Mouse (Mus musculus) neural tube, embryonic 13.5 days (tissue): ENCODE data around the gene Nbeal2. TPM values are rescaled to one million over a fixed set of nuclear protein-coding genes. Genes with fewer than 3 reads are reported as not detected.

Experiments used
- ATAC-seq: fragments of 200-750 bp; cut with Nextera tagmentation; 2 replicates; pipeline ENCODE4 v1.8.0; 2017; ENCODE audit warnings: low read depth, mild to moderate bottlenecking, moderate TSS enrichment, moderate library complexity
- H3K27ac ChIP-seq: fragments of 300-500 bp; sonication (generic); replicated peaks from 2 replicates; pipeline ENCODE4 v1.5.1; 2015; ENCODE audit warnings: moderate library complexity, mild to moderate bottlenecking, inconsistent platforms
- H3K27me3 ChIP-seq: fragments of 300-500 bp; sonication (generic); 2 replicates; pipeline ENCODE4 v1.6.1; 2015; ENCODE audit warnings: mild to moderate bottlenecking, inconsistent platforms
- H3K36me3 ChIP-seq: fragments of 300-500 bp; sonication (generic); 2 replicates; pipeline ENCODE4 v1.6.1; 2015; ENCODE audit warnings: mild to moderate bottlenecking, inconsistent platforms
- H3K4me1 ChIP-seq: fragments of 300-500 bp; sonication (generic); replicated peaks from 2 replicates; pipeline ENCODE4 v1.6.1; 2015; ENCODE audit warnings: inconsistent platforms
- H3K4me2 ChIP-seq: fragments of 300-500 bp; sonication (generic); 2 replicates; pipeline ENCODE4 v1.6.1; 2015; ENCODE audit warnings: inconsistent platforms, mild to moderate bottlenecking, moderate library complexity
- H3K4me3 ChIP-seq: fragments of 300-500 bp; sonication (generic); 2 replicates; pipeline ENCODE4 v1.5.1; 2015; ENCODE audit warnings: mild to moderate bottlenecking, inconsistent platforms
- H3K9ac ChIP-seq: fragments of 300-500 bp; sonication (generic); 2 replicates; pipeline ENCODE4 v1.6.1; 2015; ENCODE audit warnings: moderate library complexity, mild to moderate bottlenecking, inconsistent platforms
- H3K9me3 ChIP-seq: fragments of 300-500 bp; sonication (generic); 2 replicates; pipeline ENCODE4 v1.6.1; 2016; ENCODE audit warnings: inconsistent platforms
- WGBS: fragments of 180-500 bp; shearing (Covaris S2); methylation state at CpG from one replicate; pipeline ENCODE4 v1.1.7; 2015; 5-methylcytosine and 5-hydroxymethylcytosine counted together
- polyA plus RNA-seq: library from polyadenylated mRNA; unstranded; fragments of >200 nt; fragmentation: Nextera tagmentation; extraction: Ambion mirVana; gene quantifications from 2 replicates; pipeline ENCODE4 v1.2.1, GENCODE M21; 2015

The Nbeal2 gene
- polyA plus RNA-seq, 1 experiment from 2014 or later: 2.2 TPM

- H3K4me1 ChIP-seq: peaks cover 23% of the 10 kb centered on the region
- no peak overlapping the region for H3K4me3 ChIP-seq
- no peak overlapping the region for H3K9ac ChIP-seq
- H3K27ac ChIP-seq: 0 out of 2 replicates have a peak overlapping the region, but pooled peaks have one; percentile 40
- H3K4me2 ChIP-seq: no peak overlapping the region
- H3K36me3 ChIP-seq: no peaks in the 10 kb centered on the region
- 63% methylated on average over 7 of the region's 7 CpGs for WGBS
- no peaks in the 10 kb centered on the region for H3K27me3 ChIP-seq
- ATAC-seq: peak; percentile 63; the same call in 1 of the 2 replicates
- H3K9me3 ChIP-seq: no peaks in the 10 kb centered on the region
These were observed 18.6 kb upstream of the Nbeal2 start for GRCm38 (mm10) chr9:110672462-110673106.

- no peak overlapping the region for H3K9ac ChIP-seq
- H3K4me1 ChIP-seq: peaks cover 43% of the 10 kb centered on the region
- no peak overlapping the region for H3K4me2 ChIP-seq
- H3K9me3 ChIP-seq: no peaks in the 10 kb centered on the region
- H3K4me3 ChIP-seq: no peak overlapping the region
- WGBS: 91% methylated on average over 5 of the region's 5 CpGs
- no peaks in the 10 kb centered on the region for H3K27me3 ChIP-seq
- no peak overlapping the region for H3K27ac ChIP-seq
- H3K36me3 ChIP-seq: no peaks in the 10 kb centered on the region
- ATAC-seq: no peak
These were observed 15.8 kb upstream of the Nbeal2 start for GRCm38 (mm10) chr9:110669785-110670184.

GRCm38 (mm10) chr9:110668601-110669293, 14.8 kb upstream of the Nbeal2 start:
- no peak overlapping the region for H3K4me3 ChIP-seq
- H3K4me1 ChIP-seq: peaks cover 52% of the 10 kb centered on the region
- 93% methylated on average over 6 of the region's 6 CpGs for WGBS
- no peaks in the 10 kb centered on the region for H3K27me3 ChIP-seq
- no peak for ATAC-seq
- no peak overlapping the region for H3K9ac ChIP-seq
- no peaks in the 10 kb centered on the region for H3K9me3 ChIP-seq
- no peaks in the 10 kb centered on the region for H3K36me3 ChIP-seq
- H3K27ac ChIP-seq: no peak overlapping the region
- no peak overlapping the region for H3K4me2 ChIP-seq

GRCm38 (mm10) chr9:110667219-110667836, 13.4 kb upstream of the Nbeal2 start:
- H3K4me3 ChIP-seq: no peak overlapping the region
- H3K36me3 ChIP-seq: no peaks in the 10 kb centered on the region
- H3K9me3 ChIP-seq: no peaks in the 10 kb centered on the region
- WGBS: 59% methylated on average over 4 of the region's 4 CpGs
- no peak for ATAC-seq
- no peak overlapping the region for H3K4me2 ChIP-seq
- H3K4me1 ChIP-seq: peaks cover 41% of the 10 kb centered on the region
- H3K27me3 ChIP-seq: no peaks in the 10 kb centered on the region
- no peak overlapping the region for H3K27ac ChIP-seq
- no peak overlapping the region for H3K9ac ChIP-seq

GRCm38 (mm10) chr9:110666374-110666773, 12.4 kb upstream of the Nbeal2 start:
- 20% methylated on average over 8 of the region's 8 CpGs for WGBS
- no peak overlapping the region for H3K9ac ChIP-seq
- no peak for ATAC-seq

GRCm38 (mm10) chr9:110665912-110666311, 12.0 kb upstream of the Nbeal2 start:
- Histone ChIP-seq H3K9me3 (no peaks in the 10 kb centered on the region), H3K4me2 (no peak overlapping the region), H3K27ac (peak overlapping the region; percentile 28; the same call in 1 of the 2 replicates), H3K4me3 (no peak overlapping the region), H3K27me3 (no peaks in the 10 kb centered on the region), H3K9ac (no peak overlapping the region), H3K4me1 (peaks cover 40% of the 10 kb centered on the region), H3K36me3 (no peaks in the 10 kb centered on the region)
- ATAC-seq: no peak
- 12% methylated on average over 4 of the region's 4 CpGs for WGBS

More at GRCm38 (mm10) chr9:110666374-110666773, 12.4 kb upstream of the Nbeal2 start:
- peaks cover 40% of the 10 kb centered on the region for H3K4me1 ChIP-seq
- peak overlapping the region; percentile 28; the same call in 1 of the 2 replicates for H3K27ac ChIP-seq
- H3K9me3 ChIP-seq: no peaks in the 10 kb centered on the region
- H3K4me3 ChIP-seq: no peak overlapping the region
- no peaks in the 10 kb centered on the region for H3K36me3 ChIP-seq
- H3K4me2 ChIP-seq: no peak overlapping the region
- H3K27me3 ChIP-seq: no peaks in the 10 kb centered on the region

GRCm38 (mm10) chr9:110662844-110663243, 8.9 kb upstream of the Nbeal2 start:
- no peaks in the 10 kb centered on the region for H3K9me3 ChIP-seq
- no peak overlapping the region for H3K9ac ChIP-seq
- no peaks in the 10 kb centered on the region for H3K36me3 ChIP-seq
- no peak for ATAC-seq
- peaks cover 45% of the 10 kb centered on the region for H3K4me1 ChIP-seq
- no peak overlapping the region for H3K4me2 ChIP-seq
- no peak overlapping the region for H3K4me3 ChIP-seq
- no peaks in the 10 kb centered on the region for H3K27me3 ChIP-seq
- WGBS: 94% methylated on average over 1 of the region's 1 CpGs
- H3K27ac ChIP-seq: no peak overlapping the region

- H3K4me2 ChIP-seq: no peak overlapping the region
- no peak overlapping the region for H3K9ac ChIP-seq
- H3K9me3 ChIP-seq: no peaks in the 10 kb centered on the region
- no peak for ATAC-seq
- H3K27ac ChIP-seq: no peak overlapping the region
- H3K27me3 ChIP-seq: no peaks in the 10 kb centered on the region
- peaks cover 38% of the 10 kb centered on the region for H3K4me1 ChIP-seq
- 82% methylated on average over 7 of the region's 7 CpGs for WGBS
- no peaks in the 10 kb centered on the region for H3K36me3 ChIP-seq
- H3K4me3 ChIP-seq: no peak overlapping the region
These were observed 7.1 kb upstream of the Nbeal2 start for GRCm38 (mm10) chr9:110660856-110661612.

GRCm38 (mm10) chr9:110660208-110660607, 6.2 kb upstream of the Nbeal2 start:
- Histone ChIP-seq H3K27ac (no peak overlapping the region), H3K4me3 (no peak overlapping the region), H3K4me2 (no peak overlapping the region), H3K36me3 (no peaks in the 10 kb centered on the region), H3K9me3 (no peaks in the 10 kb centered on the region), H3K4me1 (peaks cover 38% of the 10 kb centered on the region), H3K9ac (no peak overlapping the region), H3K27me3 (no peaks in the 10 kb centered on the region)
- WGBS: 82% methylated on average over 2 of the region's 2 CpGs
- no peak for ATAC-seq

GRCm38 (mm10) chr9:110659521-110659920, 5.6 kb upstream of the Nbeal2 start:
- WGBS: 95% methylated on average over 12 of the region's 12 CpGs
- no peak for ATAC-seq

GRCm38 (mm10) chr9:110657474-110658078, 3.6 kb upstream of the Nbeal2 start:
- H3K4me3 ChIP-seq: peak overlapping the region; percentile 69
- WGBS: 81% methylated on average over 13 of the region's 13 CpGs
- H3K27ac ChIP-seq: no peak overlapping the region
- H3K27me3 ChIP-seq: peaks cover 11% of the 10 kb centered on the region
- H3K9me3 ChIP-seq: no peaks in the 10 kb centered on the region
- peak overlapping the region; percentile 89 for H3K9ac ChIP-seq
- peak overlapping the region; percentile 66 for H3K4me2 ChIP-seq
- no peak for ATAC-seq
- H3K4me1 ChIP-seq: peaks cover 43% of the 10 kb centered on the region
- H3K36me3 ChIP-seq: no peaks in the 10 kb centered on the region

More at GRCm38 (mm10) chr9:110659521-110659920, 5.6 kb upstream of the Nbeal2 start:
- no peak overlapping the region for H3K4me2 ChIP-seq
- H3K27ac ChIP-seq: no peak overlapping the region
- H3K4me1 ChIP-seq: peaks cover 35% of the 10 kb centered on the region
- H3K4me3 ChIP-seq: no peak overlapping the region
- H3K9ac ChIP-seq: no peak overlapping the region
- H3K27me3 ChIP-seq: no peaks in the 10 kb centered on the region
- H3K9me3 ChIP-seq: no peaks in the 10 kb centered on the region
- H3K36me3 ChIP-seq: no peaks in the 10 kb centered on the region
